Comparison of ENCODE assay signal across 20 mouse cellular contexts in genomic region chr6:121510381-121510780, GRCm38 (mm10). TPM values are rescaled to one million over a fixed set of nuclear protein-coding genes. Genes with fewer than 3 reads are reported as not detected.
A peak's percentile ranks its signal among the peaks of the same experiment; 100 is the strongest.
DNase-seq lines count a peak whose midpoint lies in the region; ATAC-seq and TF ChIP-seq lines count a peak whose summit lies in the region.
"Had no signal": no experiment of that assay in that cellular context is flagged by ENCODE, and none has a peak within 500 bp of the region (broad histone marks: within the 10 kb centered on the region; RNA-seq: fewer than 3 reads in every experiment).

No protein-coding gene starts in this region.

- H3K9ac ChIP-seq in hindbrain, embryonic 15.5 days = no peak overlapping the region
- H3K9ac ChIP-seq in hindbrain, embryonic 12.5 days = no peak overlapping the region
- no peak overlapping the region for H3K9ac ChIP-seq in midbrain, embryonic 15.5 days
- H3K9ac ChIP-seq in midbrain, postnatal 0 days (replicated peaks; ENCODE audit: low read length, poor library complexity, severe bottlenecking) = no peak overlapping the region
- H3K9ac ChIP-seq in neural tube, embryonic 13.5 days = no peak overlapping the region
- H3K9ac ChIP-seq: embryonic facial prominence, embryonic 12.5 days; forebrain, embryonic 15.5 days had no signal

- H3K27ac ChIP-seq in hindbrain, embryonic 15.5 days (replicated peaks) = no peak overlapping the region
- H3K27ac ChIP-seq in hindbrain, embryonic 12.5 days = no peak overlapping the region
- H3K27ac ChIP-seq in midbrain, embryonic 15.5 days = no peak overlapping the region
- no peak overlapping the region for H3K27ac ChIP-seq in midbrain, postnatal 0 days (ENCODE audit: low read depth, low read length)
- peak overlapping the region; percentile 59 for H3K27ac ChIP-seq in neural tube, embryonic 13.5 days (replicated peaks)
- H3K27ac ChIP-seq: embryonic facial prominence, embryonic 12.5 days; forebrain, embryonic 15.5 days; heart, embryonic 10.5 days had no signal

- H3K4me1 ChIP-seq in hindbrain, embryonic 15.5 days (replicated peaks) = 0 out of 2 replicates have a peak, but pooled peaks cover 3% of the 10 kb centered on the region
- H3K4me1 ChIP-seq in hindbrain, embryonic 12.5 days = no peaks in the 10 kb centered on the region
- no peaks in the 10 kb centered on the region for H3K4me1 ChIP-seq in midbrain, embryonic 15.5 days
- H3K4me1 ChIP-seq in midbrain, postnatal 0 days (ENCODE audit: insufficient read depth, low read length) = no peaks in the 10 kb centered on the region
- peaks cover 5% of the 10 kb centered on the region; the same call in 1 of the 2 replicates for H3K4me1 ChIP-seq in neural tube, embryonic 13.5 days (replicated peaks)
- H3K4me1 ChIP-seq: embryonic facial prominence, embryonic 12.5 days; heart, embryonic 10.5 days had no signal

- no peak for DNase-seq in midbrain, postnatal 0 days (ENCODE audit: low spot score)
- DNase-seq in lung, postnatal 25 days (ENCODE audit: low spot score) = no peak
- DNase-seq: adrenal gland, postnatal 14 days; cerebellum, adult 11-12 months; cerebellum, adult 9-10 months; cerebellum, postnatal 25 days; heart, adult 18-20 months; heart, postnatal 10 days had no signal

- H3K36me3 ChIP-seq in hindbrain, embryonic 15.5 days = no peaks in the 10 kb centered on the region
- H3K36me3 ChIP-seq in hindbrain, embryonic 12.5 days = no peaks in the 10 kb centered on the region
- no peaks in the 10 kb centered on the region for H3K36me3 ChIP-seq in midbrain, embryonic 15.5 days (replicated peaks)
- no peaks in the 10 kb centered on the region for H3K36me3 ChIP-seq in midbrain, postnatal 0 days (ENCODE audit: insufficient read depth, low read length)
- H3K36me3 ChIP-seq in neural tube, embryonic 13.5 days = no peaks in the 10 kb centered on the region
- H3K36me3 ChIP-seq: embryonic facial prominence, embryonic 12.5 days; forebrain, embryonic 15.5 days; heart, embryonic 10.5 days had no signal

- no peak overlapping the region for H3K4me3 ChIP-seq in hindbrain, embryonic 15.5 days
- H3K4me3 ChIP-seq in hindbrain, embryonic 12.5 days = no peak overlapping the region
- H3K4me3 ChIP-seq in midbrain, embryonic 15.5 days = no peak overlapping the region
- H3K4me3 ChIP-seq in midbrain, postnatal 0 days (ENCODE audit: low read depth, low read length) = no peak overlapping the region
- H3K4me3 ChIP-seq in neural tube, embryonic 13.5 days = no peak overlapping the region
- H3K4me3 ChIP-seq: embryonic facial prominence, embryonic 12.5 days; forebrain, embryonic 15.5 days; heart, embryonic 10.5 days had no signal

- no peaks in the 10 kb centered on the region for H3K9me3 ChIP-seq in hindbrain, embryonic 15.5 days
- no peaks in the 10 kb centered on the region for H3K9me3 ChIP-seq in hindbrain, embryonic 12.5 days (replicated peaks)
- no peaks in the 10 kb centered on the region for H3K9me3 ChIP-seq in midbrain, embryonic 15.5 days
- no peaks in the 10 kb centered on the region for H3K9me3 ChIP-seq in midbrain, postnatal 0 days (ENCODE audit: low read length)
- H3K9me3 ChIP-seq in neural tube, embryonic 13.5 days = no peaks in the 10 kb centered on the region
- H3K9me3 ChIP-seq: embryonic facial prominence, embryonic 12.5 days; forebrain, embryonic 15.5 days; heart, embryonic 10.5 days had no signal

- no peak overlapping the region for H3K4me2 ChIP-seq in hindbrain, embryonic 15.5 days
- no peak overlapping the region for H3K4me2 ChIP-seq in hindbrain, embryonic 12.5 days (replicated peaks)
- H3K4me2 ChIP-seq in midbrain, embryonic 15.5 days = no peak overlapping the region
- no peak overlapping the region for H3K4me2 ChIP-seq in midbrain, postnatal 0 days (ENCODE audit: low read depth, low read length, poor library complexity, severe bottlenecking)
- H3K4me2 ChIP-seq in neural tube, embryonic 13.5 days = no peak overlapping the region
- H3K4me2 ChIP-seq: embryonic facial prominence, embryonic 12.5 days; forebrain, embryonic 15.5 days had no signal

- ATAC-seq in hindbrain, embryonic 15.5 days (ENCODE audit: low FRiP score, low read depth) = 0 out of 2 replicates have a peak, but pooled peaks have one; percentile 12
- no peak for ATAC-seq in hindbrain, embryonic 12.5 days (ENCODE audit: low FRiP score)
- ATAC-seq in midbrain, embryonic 15.5 days (replicated peaks) = peak; percentile 48; the same call in 1 of the 2 replicates
- no peak for ATAC-seq in midbrain, postnatal 0 days (ENCODE audit: low FRiP score)
- ATAC-seq in neural tube, embryonic 13.5 days (ENCODE audit: low read depth) = no peak
- ATAC-seq: activated CD4-positive, CD25-positive, alpha-beta regulatory T cell, adult 4 months; Patski had no signal

- no peak for TF ChIP-seq CTCF in midbrain, postnatal 0 days (IDR thresholded peaks at IDR 0.05)

- H3K27me3 ChIP-seq in hindbrain, embryonic 15.5 days = no peaks in the 10 kb centered on the region
- H3K27me3 ChIP-seq in hindbrain, embryonic 12.5 days = no peaks in the 10 kb centered on the region
- H3K27me3 ChIP-seq in midbrain, embryonic 15.5 days (replicated peaks) = no peaks in the 10 kb centered on the region
- no peaks in the 10 kb centered on the region for H3K27me3 ChIP-seq in midbrain, postnatal 0 days (ENCODE audit: insufficient read depth, low read length)
- H3K27me3 ChIP-seq in neural tube, embryonic 13.5 days = no peaks in the 10 kb centered on the region
- H3K27me3 ChIP-seq: embryonic facial prominence, embryonic 12.5 days; forebrain, embryonic 15.5 days; Patski had no signal

- WGBS in hindbrain, embryonic 15.5 days = 78% methylated on average over 3 of the region's 3 CpGs
- WGBS in hindbrain, embryonic 12.5 days = 81% methylated on average over 3 of the region's 3 CpGs
- 88% methylated on average over 3 of the region's 3 CpGs for WGBS in midbrain, embryonic 15.5 days
- 88% methylated on average over 3 of the region's 3 CpGs for WGBS in midbrain, postnatal 0 days
- WGBS in neural tube, embryonic 13.5 days = 92% methylated on average over 3 of the region's 3 CpGs

RNA-seq across cellular contexts. Expression of gene Iqsec3, which starts 36.9 kb away (rescaled TPM):
- 13.5 and 15.4 TPM in 2 replicates for polyA plus RNA-seq in hindbrain, embryonic 15.5 days (2015; fragmentation: Nextera tagmentation; extraction: Ambion mirVana)
- polyA plus RNA-seq in hindbrain, embryonic 12.5 days (2016; fragmentation: Nextera tagmentation; extraction: Ambion mirVana) = 6.0 and 6.6 TPM in 2 replicates
- 12.4 and 13.7 TPM in 2 replicates for polyA plus RNA-seq in midbrain, embryonic 15.5 days (2015; fragmentation: Nextera tagmentation; extraction: Ambion mirVana)
- total RNA-seq in midbrain, postnatal 0 days (2014; rRNA removed) = 48.6 and 50.3 TPM in 2 replicates
- polyA plus RNA-seq in midbrain, postnatal 0 days (2015; fragmentation: Nextera tagmentation; extraction: Ambion mirVana) = 9.5 and 10.7 TPM in 2 replicates
- polyA plus RNA-seq in neural tube, embryonic 13.5 days (2015; fragmentation: Nextera tagmentation; extraction: Ambion mirVana) = 13.6 and 14.0 TPM in 2 replicates
- total RNA-seq: CH12.LX; hematopoietic stem cell, adult 5-6 weeks had no signal
- polyA plus RNA-seq: activated CD4-positive, CD25-positive, alpha-beta regulatory T cell, adult 4 months; heart, embryonic 14.5 days had no signal

Comparison
In these comparisons a context has a peak if more than half of its experiments do, and no peak if none do; other contexts are left out.
1. ATAC-seq: peak in hindbrain, embryonic 15.5 days (single experiment) and midbrain, embryonic 15.5 days (single experiment); none in hindbrain, embryonic 12.5 days (single experiment), midbrain, postnatal 0 days (single experiment) and neural tube, embryonic 13.5 days (single experiment).